Mouse (Mus musculus) bone marrow, adult 2 months (tissue): ENCODE data around the gene Arid1b.

Experiments used
- CTCF ChIP-seq: fragments of 200-500 bp; IDR thresholded peaks from 2 replicates; pipeline ENCODE4 v1.5.1; 2011; ENCODE audit warnings: low read length, control low read depth; ENCODE audit not compliant: control insufficient read depth, insufficient read depth
- POLR2A ChIP-seq: fragments of 200-500 bp; IDR thresholded peaks from 2 replicates; pipeline ENCODE4 v1.6.1; 2011; ENCODE audit warnings: low read depth, mild to moderate bottlenecking, control low read depth, low read length, borderline replicate concordance; ENCODE audit not compliant: control insufficient read depth

DNA sequence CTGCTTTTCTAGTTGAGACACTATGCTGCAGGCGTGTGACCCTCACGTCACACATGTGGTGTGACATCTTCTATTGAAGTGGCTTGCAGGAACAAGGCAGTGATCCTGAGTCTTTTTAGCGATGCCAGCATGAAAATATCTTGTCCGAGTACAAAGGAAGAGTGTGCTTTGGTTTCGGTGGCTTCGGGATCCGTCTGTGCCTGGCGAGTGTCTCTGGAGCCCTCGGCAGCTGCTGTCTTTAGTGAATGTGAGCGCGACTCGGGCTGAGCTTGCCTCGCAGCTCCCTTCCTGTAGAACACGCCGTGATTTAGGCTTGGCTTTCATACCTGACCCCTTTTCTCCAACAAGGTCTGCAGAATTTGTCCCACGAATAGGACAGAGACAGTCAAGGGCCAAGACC, 275.6 kb downstream of the Arid1b start:
- TF ChIP-seq POLR2A = no peak
- no peak for TF ChIP-seq CTCF
